Comparison of ENCODE assay signal across 17 mouse cellular contexts in the genomic region with DNA sequence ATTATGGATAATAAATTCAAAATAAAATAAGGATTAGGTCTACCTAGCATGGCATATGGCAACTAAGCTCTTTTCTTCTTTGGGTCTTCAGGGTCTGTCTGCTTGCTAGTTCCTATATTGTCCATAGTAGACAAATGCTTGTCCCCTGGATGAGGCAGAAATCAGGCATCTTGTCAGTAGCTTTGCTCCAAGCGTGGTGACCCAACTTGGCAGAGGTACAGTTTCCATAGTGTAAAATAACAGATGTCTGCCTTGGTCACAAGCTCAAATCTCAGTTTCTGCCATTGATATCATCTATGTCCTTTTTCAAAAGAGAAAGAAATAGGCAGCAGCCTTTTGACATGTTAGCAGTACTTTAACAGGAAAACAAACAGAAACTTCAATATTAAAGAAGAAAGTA.
DNase-seq lines count a peak whose midpoint lies in the region; ATAC-seq and TF ChIP-seq lines count a peak whose summit lies in the region.
"Had no signal": no experiment of that assay in that cellular context is flagged by ENCODE, and none has a peak within 500 bp of the region (broad histone marks: within the 10 kb centered on the region; RNA-seq: fewer than 3 reads in every experiment).

No protein-coding gene starts in this region.

- WGBS in hindbrain, postnatal 0 days, result 59% methylated on average over 1 of the region's 1 CpGs
- WGBS in hindbrain, embryonic 11.5 days, result 86% methylated on average over 1 of the region's 1 CpGs

- no peak for ATAC-seq in hindbrain, postnatal 0 days
- ATAC-seq in hindbrain, embryonic 11.5 days (ENCODE audit: low FRiP score), result no peak
- ATAC-seq: inflammation-experienced regulatory T-cells, adult 6 months had no signal

- no peaks in the 10 kb centered on the region for H3K36me3 ChIP-seq in hindbrain, postnatal 0 days (ENCODE audit: insufficient read depth, low read length)
- H3K36me3 ChIP-seq in hindbrain, embryonic 11.5 days (ENCODE audit: control insufficient read depth, insufficient read depth, low read length), result no peaks in the 10 kb centered on the region
- H3K36me3 ChIP-seq: embryonic facial prominence, embryonic 13.5 days; forebrain, embryonic 12.5 days; heart, embryonic 12.5 days; hindbrain, embryonic 10.5 days; hindbrain, embryonic 15.5 days had no signal

- TF ChIP-seq POLR2A in brain, embryonic 14.5 days (IDR thresholded peaks at IDR 0.05; ENCODE audit: borderline replicate concordance, extremely low read depth, insufficient read depth, insufficient read length, poor library complexity, severe bottlenecking), result no peak

- H3K9me3 ChIP-seq in hindbrain, postnatal 0 days (ENCODE audit: low read length), result no peaks in the 10 kb centered on the region
- no peaks in the 10 kb centered on the region for H3K9me3 ChIP-seq in hindbrain, embryonic 11.5 days (ENCODE audit: control insufficient read depth, low read length)
- H3K9me3 ChIP-seq: embryonic facial prominence, embryonic 13.5 days; forebrain, embryonic 12.5 days; heart, embryonic 12.5 days; hindbrain, embryonic 10.5 days; hindbrain, embryonic 15.5 days had no signal

- peak; percentile 10 to 14 for DNase-seq in cerebellum, adult 18-20 months
- DNase-seq in cerebellum, postnatal 4 days (ENCODE audit: low spot score in 2 of 2), result no peak
- peak; percentile 14 for DNase-seq in hindbrain, postnatal 0 days (ENCODE audit: low spot score)
- DNase-seq in hindbrain, embryonic 11.5 days (ENCODE audit: low spot score), result no peak
- peak; percentile 22 for DNase-seq in brain, embryonic 14.5 days (ENCODE audit: low read depth)
- no peak for DNase-seq in layer of hippocampus, adult 11-12 months (ENCODE audit: low spot score)
- DNase-seq in urinary bladder, postnatal 36 days (ENCODE audit: low spot score in 2 of 2), result no peak
- DNase-seq: adrenal gland, postnatal 14 days; gastrocnemius, adult 2 months; gastrocnemius, postnatal 25 days; kidney, adult 11 months had no signal

- H3K4me2 ChIP-seq in hindbrain, postnatal 0 days (ENCODE audit: low read depth, low read length), result no peak overlapping the region
- H3K4me2 ChIP-seq in hindbrain, embryonic 11.5 days (replicated peaks; ENCODE audit: low read depth, low read length), result no peak overlapping the region
- H3K4me2 ChIP-seq: embryonic facial prominence, embryonic 13.5 days; forebrain, embryonic 12.5 days; heart, embryonic 12.5 days; hindbrain, embryonic 15.5 days had no signal

- peaks cover 11% of the 10 kb centered on the region; the same call in 1 of the 2 replicates for H3K4me1 ChIP-seq in hindbrain, postnatal 0 days (ENCODE audit: insufficient read depth, low read length)
- 0 out of 2 replicates have a peak, but pooled peaks cover 2% of the 10 kb centered on the region for H3K4me1 ChIP-seq in hindbrain, embryonic 11.5 days (replicated peaks; ENCODE audit: control insufficient read depth, insufficient read depth, low read length)

- no peak for TF ChIP-seq CTCF in hindbrain, postnatal 0 days (IDR thresholded peaks at IDR 0.05; ENCODE audit: low read depth)
- TF ChIP-seq CTCF in brain, embryonic 14.5 days (IDR thresholded peaks at IDR 0.05; ENCODE audit: borderline replicate concordance, extremely low read depth, insufficient read depth, insufficient read length), result no peak

- H3K27ac ChIP-seq in hindbrain, postnatal 0 days, result no peak overlapping the region
- H3K27ac ChIP-seq in hindbrain, embryonic 11.5 days (ENCODE audit: low read depth, low read length), result no peak overlapping the region
- H3K27ac ChIP-seq: embryonic facial prominence, embryonic 13.5 days; forebrain, embryonic 12.5 days; gastrocnemius, adult 2 months; hindbrain, embryonic 10.5 days; hindbrain, embryonic 15.5 days had no signal

- no peak overlapping the region for H3K9ac ChIP-seq in hindbrain, postnatal 0 days (replicated peaks; ENCODE audit: low read length)
- no peak overlapping the region for H3K9ac ChIP-seq in hindbrain, embryonic 11.5 days (ENCODE audit: low read depth, low read length)
- H3K9ac ChIP-seq: embryonic facial prominence, embryonic 13.5 days; forebrain, embryonic 12.5 days; heart, embryonic 12.5 days; hindbrain, embryonic 15.5 days had no signal

- no peak overlapping the region for H3K4me3 ChIP-seq in hindbrain, postnatal 0 days (ENCODE audit: low read length)
- H3K4me3 ChIP-seq in hindbrain, embryonic 11.5 days (ENCODE audit: low read depth, low read length), result no peak overlapping the region
- H3K4me3 ChIP-seq: embryonic facial prominence, embryonic 13.5 days; forebrain, embryonic 12.5 days; gastrocnemius, adult 2 months; heart, embryonic 12.5 days; hindbrain, embryonic 10.5 days; hindbrain, embryonic 15.5 days had no signal

- no peaks in the 10 kb centered on the region for H3K27me3 ChIP-seq in hindbrain, postnatal 0 days (ENCODE audit: insufficient read depth, low read length)
- no peaks in the 10 kb centered on the region for H3K27me3 ChIP-seq in hindbrain, embryonic 11.5 days (ENCODE audit: control insufficient read depth, insufficient read depth, low read length)
- H3K27me3 ChIP-seq: embryonic facial prominence, embryonic 13.5 days; heart, embryonic 12.5 days; hindbrain, embryonic 15.5 days had no signal

Comparison
In these comparisons a context has a peak if more than half of its experiments do, and no peak if none do; other contexts are left out.
1. DNase-seq: peak in cerebellum, adult 18-20 months (2 of 2), hindbrain, postnatal 0 days (single experiment) and brain, embryonic 14.5 days (single experiment); none in cerebellum, postnatal 4 days (0 of 2), hindbrain, embryonic 11.5 days (single experiment), layer of hippocampus, adult 11-12 months (single experiment) and urinary bladder, postnatal 36 days (0 of 2).